ENCODE assay signal across 9 mouse cellular contexts in genomic region chr14:62003013-62003781, GRCm38 (mm10).
DNase-seq lines count a peak whose midpoint lies in the region; TF ChIP-seq lines count a peak whose summit lies in the region.
"Had no signal": no experiment of that assay in that cellular context is flagged by ENCODE, and none has a peak within 500 bp of the region (broad histone marks: within the 10 kb centered on the region; RNA-seq: fewer than 3 reads in every experiment).

No protein-coding gene starts in this region.

- no peak for TF ChIP-seq CTCF in gastrocnemius, adult 2 months (IDR thresholded peaks at IDR 0.05)
- no peak for TF ChIP-seq CTCF in layer of hippocampus, adult 2 months (conservative IDR thresholded peaks at IDR 0.05)

- intact Hi-C loops in gastrocnemius, adult 2 months (cut with DNase I): no loop called here

- H3K4me3 ChIP-seq in gastrocnemius, adult 2 months: no peak overlapping the region
- H3K4me3 ChIP-seq in layer of hippocampus, adult 2 months: peak overlapping the region; percentile 21; the same call in 1 of the 2 replicates
- H3K4me3 ChIP-seq: megakaryocyte, embryonic 14.5 days had no signal

- no peak overlapping the region for H3K27ac ChIP-seq in gastrocnemius, adult 2 months
- peak overlapping the region; percentile 36; the same call in 1 of the 2 replicates for H3K27ac ChIP-seq in layer of hippocampus, adult 2 months

- DNase-seq in Muller cell, postnatal 12 days (ENCODE audit: inconsistent ontology term): peak; percentile 64
- DNase-seq in cerebellum, adult 9-10 months: peak; percentile 7
- peak; percentile 35 for DNase-seq in gastrocnemius, adult 2 months
- DNase-seq in layer of hippocampus, adult 2 months (ENCODE audit: low spot score in 2 of 2): peak; percentile 13 to 43
- DNase-seq in lung, postnatal 10 days: peak; percentile 77
- peak; percentile 32 for DNase-seq in right cerebral cortex, postnatal 14 days
- DNase-seq in natural killer cell, adult 2 months (ENCODE audit: low spot score in 2 of 2): no peak
- no peak for DNase-seq in thymus, postnatal 25 days

Comparison
In these comparisons a context has a peak if more than half of its experiments do, and no peak if none do; other contexts are left out.
1. DNase-seq: peak in Muller cell, postnatal 12 days (single experiment), cerebellum, adult 9-10 months (single experiment), gastrocnemius, adult 2 months (single experiment), layer of hippocampus, adult 2 months (2 of 2), lung, postnatal 10 days (single experiment) and right cerebral cortex, postnatal 14 days (single experiment); none in natural killer cell, adult 2 months (0 of 2) and thymus, postnatal 25 days (single experiment).